Mouse (Mus musculus): ENCODE data around the gene Hddc3. TPM values are rescaled to one million over a fixed set of nuclear protein-coding genes. Genes with fewer than 3 reads are reported as not detected.

Hddc3 gene
- 20.2 and 22.0 TPM in 2 replicates for polyA plus RNA-seq (2016; fragmentation: Nextera tagmentation; extraction: Ambion mirVana)

DNA sequence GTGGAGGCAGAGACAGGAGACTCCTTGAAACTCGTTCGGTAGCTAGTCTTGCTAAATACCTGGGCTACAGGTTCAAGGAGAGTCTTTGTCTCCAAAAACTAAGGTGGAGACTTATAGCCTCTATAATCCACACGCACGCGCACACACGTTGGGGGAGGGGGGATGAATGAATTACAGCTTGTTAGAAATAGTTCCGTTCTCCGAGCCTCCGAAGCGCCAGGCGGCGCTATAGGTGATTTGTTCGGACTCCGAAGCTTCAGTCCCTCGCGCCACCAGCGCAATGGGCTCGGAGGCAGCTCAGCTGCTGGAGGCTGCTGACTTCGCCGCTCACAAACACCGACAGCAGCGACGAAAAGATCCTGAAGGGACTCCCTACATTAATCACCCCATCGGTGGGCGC is at the start of gene Hddc3:
TSS of gene Hddc3 (plus strand) at position 247 of the 400 bp plus-strand sequence.
- H3K4me3 ChIP-seq, result peak within 1 kb of the TSS; percentile 52
- peak; percentile 39 for ATAC-seq (ENCODE audit: low FRiP score)
- under 1% methylated on average over 25 of the region's 25 CpGs for WGBS
- peak within 1 kb of the TSS; percentile 75 for H3K9ac ChIP-seq
- H3K9me3 ChIP-seq (replicated peaks), result no peaks in the 10 kb centered on the region
- H3K36me3 ChIP-seq, result peaks cover under 1% of the 10 kb centered on the region; the same call in 1 of the 2 replicates
- H3K27ac ChIP-seq, result peak within 1 kb of the TSS; percentile 86
- peak within 1 kb of the TSS; percentile 75 for H3K4me2 ChIP-seq (replicated peaks)
- no peaks in the 10 kb centered on the region for H3K27me3 ChIP-seq
- H3K4me1 ChIP-seq, result peaks cover 46% of the 10 kb centered on the region

DNA sequence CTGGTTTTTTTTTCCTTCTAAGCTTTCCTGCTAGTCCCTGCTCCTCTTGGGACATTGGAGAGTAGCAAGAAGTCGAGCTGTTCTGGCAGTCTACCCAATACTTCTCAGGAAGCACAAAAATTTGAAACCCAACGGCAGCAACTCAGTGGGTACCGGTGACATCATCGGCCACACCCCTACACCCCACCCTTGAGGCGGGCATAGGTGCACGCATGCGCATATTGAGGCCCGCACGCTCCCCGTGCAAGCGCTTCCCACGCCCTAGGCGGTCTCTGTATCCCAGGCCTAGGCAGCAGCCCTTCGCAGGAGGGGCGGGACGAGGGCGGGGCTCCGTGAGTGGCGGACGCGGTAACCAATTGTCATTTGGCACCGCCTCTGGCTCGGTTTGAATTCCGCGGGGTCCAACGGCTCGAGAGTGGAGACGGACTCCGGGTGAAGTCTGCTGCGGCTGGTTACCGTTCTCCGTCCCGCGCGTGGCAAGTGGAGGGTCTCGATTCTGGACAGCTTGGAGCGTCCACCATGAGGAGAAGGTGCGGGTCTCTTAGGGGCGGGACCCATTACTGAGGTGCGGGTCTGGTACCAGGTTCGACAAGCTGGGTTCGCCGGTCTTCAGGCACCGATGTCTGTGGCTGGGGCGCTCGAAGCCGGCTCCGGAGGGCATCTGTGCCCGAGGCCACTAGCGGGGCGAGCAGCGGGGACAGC is 48.7 kb upstream of the Hddc3 start, which contains the start of gene Prc1:
TSS of gene Prc1 (plus strand) at position 389 of the 702 bp plus-strand sequence.
- ATAC-seq (ENCODE audit: low FRiP score), result peak; percentile 99

GRCm38 (mm10) chr7:80294764-80295648 is 47.9 kb upstream of the Hddc3 start:
- WGBS, result 10% methylated on average over 37 of the region's 37 CpGs
- Histone ChIP-seq H3K9me3 (replicated peaks) (no peaks in the 10 kb centered on the region), H3K27ac (peak overlapping the region; percentile 66; the same call in 1 of the 2 replicates), H3K4me2 (replicated peaks) (peak overlapping the region; percentile 75), H3K4me1 (peaks cover 6% of the 10 kb centered on the region; the same call in 1 of the 2 replicates), H3K4me3 (peak overlapping the region; percentile 60), H3K27me3 (no peaks in the 10 kb centered on the region), H3K9ac (peak overlapping the region; percentile 70), H3K36me3 (peaks cover 13% of the 10 kb centered on the region)
- no peak; the same call in 1 of the 2 replicates for ATAC-seq (ENCODE audit: low FRiP score)

More for the DNA sequence above, 48.7 kb upstream of the Hddc3 start, which contains the start of gene Prc1:
- WGBS, result under 1% methylated on average over 52 of the region's 52 CpGs
- no peaks in the 10 kb centered on the region for H3K27me3 ChIP-seq
- H3K27ac ChIP-seq, result peak within 1 kb of the TSS; percentile 66
- H3K4me3 ChIP-seq, result peak within 1 kb of the TSS; percentile 60
- H3K4me1 ChIP-seq, result peaks cover 6% of the 10 kb centered on the region; the same call in 1 of the 2 replicates
- no peaks in the 10 kb centered on the region for H3K9me3 ChIP-seq (replicated peaks)
- H3K4me2 ChIP-seq (replicated peaks), result peak within 1 kb of the TSS; percentile 75
- peak within 1 kb of the TSS; percentile 70 for H3K9ac ChIP-seq
- H3K36me3 ChIP-seq, result peaks cover 18% of the 10 kb centered on the region

GRCm38 (mm10) chr7:80296462-80296861 is 46.4 kb upstream of the Hddc3 start:
- no peak for ATAC-seq (ENCODE audit: low FRiP score)
- WGBS, result 96% methylated on average over 6 of the region's 6 CpGs
- Histone ChIP-seq H3K27me3 (no peaks in the 10 kb centered on the region), H3K4me2 (replicated peaks) (peak overlapping the region; percentile 75; the same call in 1 of the 2 replicates), H3K9ac (no peak overlapping the region), H3K4me3 (0 out of 2 replicates have a peak overlapping the region, but pooled peaks have one; percentile 2), H3K4me1 (peaks cover 6% of the 10 kb centered on the region; the same call in 1 of the 2 replicates), H3K36me3 (peaks cover 12% of the 10 kb centered on the region), H3K9me3 (replicated peaks) (no peaks in the 10 kb centered on the region), H3K27ac (no peak overlapping the region)

- Histone ChIP-seq H3K27me3 (no peaks in the 10 kb centered on the region), H3K36me3 (peaks cover 17% of the 10 kb centered on the region), H3K4me3 (no peak overlapping the region), H3K9ac (0 out of 2 replicates have a peak overlapping the region, but pooled peaks have one; percentile 8), H3K27ac (no peak overlapping the region), H3K4me2 (replicated peaks) (no peak overlapping the region), H3K4me1 (peaks cover 6% of the 10 kb centered on the region; the same call in 1 of the 2 replicates), H3K9me3 (replicated peaks) (no peaks in the 10 kb centered on the region)
- 84% methylated on average over 3 of the region's 3 CpGs for WGBS
- no peak for ATAC-seq (ENCODE audit: low FRiP score)
Measured at GRCm38 (mm10) chr7:80297041-80297440, 45.9 kb upstream of the Hddc3 start.

- ATAC-seq (ENCODE audit: low FRiP score), result no peak
Measured at GRCm38 (mm10) chr7:80298754-80299153, 44.1 kb upstream of the Hddc3 start.

GRCm38 (mm10) chr7:80299568-80299967 is 43.3 kb upstream of the Hddc3 start:
- ATAC-seq (ENCODE audit: low FRiP score), result no peak
- Histone ChIP-seq H3K4me3 (no peak overlapping the region), H3K9ac (no peak overlapping the region), H3K36me3 (peaks cover 28% of the 10 kb centered on the region), H3K9me3 (replicated peaks) (no peaks in the 10 kb centered on the region), H3K27ac (no peak overlapping the region), H3K4me1 (peaks cover 6% of the 10 kb centered on the region; the same call in 1 of the 2 replicates), H3K27me3 (no peaks in the 10 kb centered on the region), H3K4me2 (replicated peaks) (no peak overlapping the region)
- 97% methylated on average over 3 of the region's 3 CpGs for WGBS

More at GRCm38 (mm10) chr7:80298754-80299153, 44.1 kb upstream of the Hddc3 start:
- no peak overlapping the region for H3K27ac ChIP-seq
- H3K4me1 ChIP-seq, result peaks cover 6% of the 10 kb centered on the region; the same call in 1 of the 2 replicates
- no peak overlapping the region for H3K4me2 ChIP-seq (replicated peaks)
- peaks cover 22% of the 10 kb centered on the region for H3K36me3 ChIP-seq
- H3K4me3 ChIP-seq, result no peak overlapping the region
- 96% methylated on average over 4 of the region's 4 CpGs for WGBS
- no peaks in the 10 kb centered on the region for H3K9me3 ChIP-seq (replicated peaks)
- no peak overlapping the region for H3K9ac ChIP-seq
- H3K27me3 ChIP-seq, result no peaks in the 10 kb centered on the region

- no peak overlapping the region for H3K4me2 ChIP-seq (replicated peaks)
- no peaks in the 10 kb centered on the region for H3K27me3 ChIP-seq
- no peak overlapping the region for H3K4me3 ChIP-seq
- no peak overlapping the region for H3K27ac ChIP-seq
- WGBS, result 91% methylated on average over 2 of the region's 2 CpGs
- peaks cover 47% of the 10 kb centered on the region for H3K36me3 ChIP-seq
- no peak overlapping the region for H3K9ac ChIP-seq
- H3K4me1 ChIP-seq, result peaks cover 3% of the 10 kb centered on the region; the same call in 1 of the 2 replicates
- H3K9me3 ChIP-seq (replicated peaks), result no peaks in the 10 kb centered on the region
- ATAC-seq (ENCODE audit: low FRiP score), result no peak
Measured at GRCm38 (mm10) chr7:80301522-80301921, 41.4 kb upstream of the Hddc3 start.

- Histone ChIP-seq H3K27me3 (no peaks in the 10 kb centered on the region), H3K4me3 (no peak overlapping the region), H3K4me2 (replicated peaks) (no peak overlapping the region), H3K9ac (no peak overlapping the region), H3K9me3 (replicated peaks) (no peaks in the 10 kb centered on the region), H3K4me1 (no peaks in the 10 kb centered on the region), H3K36me3 (peaks cover 77% of the 10 kb centered on the region), H3K27ac (no peak overlapping the region)
- no peak for ATAC-seq (ENCODE audit: low FRiP score)
- WGBS, result 85% methylated on average over 3 of the region's 3 CpGs
Measured at GRCm38 (mm10) chr7:80307766-80308165, 35.1 kb upstream of the Hddc3 start.

DNA sequence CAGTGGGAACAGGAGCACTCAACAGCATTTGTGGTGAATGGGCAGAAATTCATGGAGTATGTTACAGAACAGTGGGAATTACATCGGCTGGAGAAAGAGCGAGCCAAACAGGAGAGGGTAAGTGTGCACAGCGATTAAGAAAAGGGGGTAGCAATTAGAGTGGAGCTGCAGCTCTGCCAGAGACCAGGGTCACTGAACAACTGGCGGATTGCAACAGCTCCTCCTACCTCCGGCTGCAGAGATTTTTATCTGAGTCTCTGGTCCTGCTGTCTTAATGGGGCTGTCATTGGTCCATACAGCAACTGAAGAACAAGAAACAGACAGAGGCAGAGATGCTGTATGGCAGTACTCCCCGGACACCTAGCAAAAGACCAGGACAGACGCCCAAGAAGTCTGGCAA is 32.1 kb upstream of the Hddc3 start:
- no peaks in the 10 kb centered on the region for H3K4me1 ChIP-seq
- H3K9ac ChIP-seq, result no peak overlapping the region
- no peaks in the 10 kb centered on the region for H3K9me3 ChIP-seq (replicated peaks)
- H3K36me3 ChIP-seq, result peaks cover 84% of the 10 kb centered on the region
- H3K4me3 ChIP-seq, result no peak overlapping the region
- ATAC-seq (ENCODE audit: low FRiP score), result no peak
- WGBS, result 87% methylated on average over 7 of the region's 7 CpGs
- H3K4me2 ChIP-seq (replicated peaks), result no peak overlapping the region
- H3K27me3 ChIP-seq, result no peaks in the 10 kb centered on the region
- no peak overlapping the region for H3K27ac ChIP-seq

- Histone ChIP-seq H3K27ac (no peak overlapping the region), H3K4me3 (no peak overlapping the region), H3K27me3 (no peaks in the 10 kb centered on the region), H3K9me3 (replicated peaks) (no peaks in the 10 kb centered on the region), H3K36me3 (peaks cover 76% of the 10 kb centered on the region), H3K4me1 (no peaks in the 10 kb centered on the region), H3K4me2 (replicated peaks) (no peak overlapping the region), H3K9ac (no peak overlapping the region)
- ATAC-seq (ENCODE audit: low FRiP score), result no peak
- 86% methylated on average over 2 of the region's 2 CpGs for WGBS
Measured at GRCm38 (mm10) chr7:80315733-80316132, 27.2 kb upstream of the Hddc3 start.

All from hindbrain, embryonic 12.5 days (tissue).